Mouse (Mus musculus): ENCODE measurements around the gene Lzts2.

DNA sequence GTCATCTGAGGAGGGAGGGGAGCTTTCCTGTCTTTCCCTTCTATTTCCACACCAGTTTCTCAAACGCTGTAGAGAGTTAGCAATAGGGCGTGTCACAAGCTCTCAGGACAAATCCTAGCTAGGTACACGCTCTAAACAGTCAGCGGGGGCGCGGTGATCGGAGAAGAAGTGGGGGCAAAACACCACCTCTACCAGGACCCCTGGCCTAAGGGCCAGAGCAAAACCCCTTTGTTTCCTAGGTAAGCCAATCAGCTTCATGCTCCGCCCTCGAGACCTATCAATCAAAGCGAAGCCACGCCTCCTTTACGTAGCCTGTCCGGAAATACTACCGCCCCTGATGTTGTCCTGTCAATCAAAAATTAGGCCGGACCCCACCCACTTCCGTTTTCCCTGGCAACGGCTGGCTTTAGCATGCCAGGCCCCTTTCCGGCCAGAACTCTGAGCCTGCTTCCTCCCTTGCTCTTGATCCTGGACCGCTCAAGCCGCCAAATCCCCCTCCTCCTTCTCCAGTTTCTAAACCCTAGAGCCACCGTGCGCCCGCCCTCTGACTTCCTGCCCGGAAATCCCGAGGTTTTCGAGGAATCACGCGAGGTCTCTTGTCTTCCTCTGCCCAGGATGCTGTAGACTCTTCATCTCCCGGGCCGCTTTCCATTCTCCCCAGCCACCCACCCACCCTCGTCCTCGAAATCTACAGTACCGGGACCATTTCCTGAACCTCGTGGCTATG is 44.1 kb downstream of the Lzts2 start:
- no peak for TF ChIP-seq CTCF (IDR thresholded peaks at IDR 0.05; ENCODE audit: insufficient read depth, low read length)
- TF ChIP-seq POLR2A (IDR thresholded peaks at IDR 0.05; ENCODE audit: borderline replicate concordance, extremely low read depth, low read depth, low read length): peak; percentile 79
